Mouse (Mus musculus): Measurements from ENCODE around the gene Slc39a9. TPM values are rescaled to one million over a fixed set of nuclear protein-coding genes. Genes with fewer than 3 reads are reported as not detected.

The Slc39a9 gene
- polyA plus RNA-seq, 1 experiment = 45.1 TPM

DNA sequence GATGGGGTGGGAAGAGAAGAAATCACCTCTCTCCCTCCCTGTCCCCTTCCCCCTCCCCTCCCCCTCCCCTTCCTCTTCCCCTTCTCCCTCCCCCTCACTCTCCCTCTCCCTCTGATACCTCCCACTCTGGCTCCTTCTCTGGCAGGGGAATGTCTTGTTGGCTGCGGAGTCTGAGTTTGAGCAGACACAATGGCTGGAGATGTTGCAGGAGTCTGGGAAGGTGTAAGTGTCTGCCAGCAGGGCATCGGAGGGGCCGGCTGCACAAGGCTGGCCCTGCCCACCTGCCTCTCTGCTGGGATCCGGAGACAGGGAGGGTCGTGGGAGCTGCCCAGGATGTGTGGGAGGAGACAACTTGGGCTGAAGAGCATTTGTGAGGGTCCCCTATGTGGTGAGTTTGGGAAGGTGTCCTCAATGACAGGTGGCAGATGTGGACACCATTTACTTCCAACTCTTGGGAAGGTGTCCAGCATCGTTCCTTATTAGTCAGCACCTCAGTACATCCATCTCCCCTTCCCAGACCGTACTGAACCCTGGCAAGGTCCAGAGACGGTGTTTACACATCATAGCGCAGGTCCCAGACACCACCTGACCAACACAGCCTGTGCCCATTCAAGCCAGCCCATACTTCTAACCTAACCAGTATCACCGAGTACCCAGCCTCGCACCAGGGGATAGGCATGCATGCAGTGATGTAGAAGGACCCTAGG is 62.7 kb downstream of the Slc39a9 start:
- WGBS = 60% methylated on average over 11 of the region's 11 CpGs
- DNase-seq (ENCODE audit: low read depth, low spot score) = no peak

DNA sequence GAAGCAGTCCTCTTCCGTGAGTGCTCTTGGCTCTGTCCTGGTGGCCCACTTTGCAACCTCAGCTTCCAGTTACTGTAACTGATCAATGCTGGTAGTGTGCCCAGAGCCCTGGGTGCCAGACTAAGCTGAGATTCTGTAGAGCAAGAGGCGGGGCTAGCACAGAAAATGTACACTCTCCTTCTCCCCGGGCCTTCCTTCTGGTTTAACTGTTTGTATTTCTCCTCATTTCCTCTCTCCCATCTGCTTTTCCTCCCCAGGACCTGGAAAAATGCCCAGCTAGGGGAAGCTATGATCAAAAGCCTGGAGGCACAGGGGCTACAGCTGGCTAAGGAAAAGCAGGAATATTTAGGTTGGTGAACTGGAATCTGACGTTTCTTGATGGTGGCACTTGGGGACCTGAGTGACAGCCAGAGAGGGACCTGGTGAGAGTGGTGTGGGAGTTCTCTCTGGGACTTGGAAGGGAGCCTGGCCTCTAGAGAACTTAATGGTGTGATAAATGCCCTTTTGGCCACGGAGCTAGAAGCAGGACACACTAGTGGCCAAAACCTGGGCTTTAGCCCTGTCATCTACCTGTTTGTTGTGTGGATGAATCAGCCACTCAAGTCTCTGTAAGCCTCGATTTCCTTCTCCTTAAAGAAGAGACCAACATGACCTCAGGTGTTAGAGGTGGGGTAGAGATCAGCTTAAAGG is 63.4 kb downstream of the Slc39a9 start:
- 30% methylated on average over 6 of the region's 6 CpGs for WGBS
- no peak for DNase-seq (ENCODE audit: low read depth, low spot score)

DNA sequence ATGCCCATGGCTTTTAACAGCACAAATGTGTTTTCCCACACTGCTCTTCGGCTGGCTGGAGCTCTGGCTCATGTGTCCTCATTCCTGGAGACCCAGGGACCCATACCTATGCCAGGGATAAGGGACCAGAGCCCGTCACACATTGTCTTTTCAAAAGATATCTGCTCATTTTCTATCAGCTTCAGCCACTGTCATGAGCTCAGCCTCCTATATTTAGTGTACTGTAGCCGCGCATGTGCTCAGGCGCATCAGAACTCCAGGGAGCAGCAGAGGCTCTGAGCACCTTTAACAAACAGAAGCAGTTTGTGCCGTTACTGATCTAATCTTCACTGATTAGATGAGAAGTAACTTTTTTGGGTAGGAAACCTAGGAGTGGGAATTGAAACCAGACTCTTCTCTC is 72.2 kb downstream of the Slc39a9 start:
- 86% methylated on average over 6 of the region's 6 CpGs for WGBS
- DNase-seq (ENCODE audit: low read depth, low spot score) = no peak

DNA sequence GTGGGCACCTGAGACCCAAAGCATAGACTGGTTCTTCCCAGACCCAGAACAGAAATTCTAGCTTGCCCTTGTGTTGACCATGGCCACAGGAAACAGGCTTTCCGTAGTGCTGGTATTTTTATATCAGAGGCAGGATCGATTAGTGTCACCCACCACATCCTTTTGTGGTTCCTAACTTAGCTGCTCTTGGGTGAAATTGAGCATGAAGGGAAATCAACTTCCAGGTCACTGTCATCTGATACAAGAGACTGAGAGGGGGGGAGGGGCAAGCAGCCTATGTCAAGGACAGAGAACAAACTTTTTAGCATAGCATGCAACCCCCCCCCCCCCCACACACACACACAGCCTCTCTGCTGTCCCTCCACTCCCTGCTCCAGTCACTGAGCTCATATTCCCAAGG is 75.5 kb downstream of the Slc39a9 start:
- 84% methylated on average over 2 of the region's 2 CpGs for WGBS
- no peak for DNase-seq (ENCODE audit: low read depth, low spot score)

DNA sequence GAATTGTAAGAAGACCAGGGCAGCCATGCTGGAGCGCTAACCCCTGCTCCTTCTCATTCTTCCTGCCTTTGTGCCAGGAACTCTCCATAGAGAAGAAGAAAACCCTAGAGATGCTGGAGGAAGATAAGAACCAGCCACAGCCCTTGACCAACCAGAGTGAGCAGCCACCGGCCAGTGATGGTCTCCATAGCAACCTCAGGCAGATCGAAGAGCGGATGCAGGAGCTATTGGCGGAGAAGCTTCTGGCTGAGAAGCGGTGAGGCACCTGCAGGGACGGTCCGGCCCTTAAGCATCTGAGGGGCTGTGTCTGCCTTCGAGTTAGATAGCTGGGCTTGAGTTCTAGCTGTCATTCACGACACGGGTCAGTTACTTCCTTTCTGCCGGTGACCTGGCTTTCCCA is 76.8 kb downstream of the Slc39a9 start:
- 83% methylated on average over 12 of the region's 12 CpGs for WGBS
- no peak for DNase-seq (ENCODE audit: low read depth, low spot score)

DNA sequence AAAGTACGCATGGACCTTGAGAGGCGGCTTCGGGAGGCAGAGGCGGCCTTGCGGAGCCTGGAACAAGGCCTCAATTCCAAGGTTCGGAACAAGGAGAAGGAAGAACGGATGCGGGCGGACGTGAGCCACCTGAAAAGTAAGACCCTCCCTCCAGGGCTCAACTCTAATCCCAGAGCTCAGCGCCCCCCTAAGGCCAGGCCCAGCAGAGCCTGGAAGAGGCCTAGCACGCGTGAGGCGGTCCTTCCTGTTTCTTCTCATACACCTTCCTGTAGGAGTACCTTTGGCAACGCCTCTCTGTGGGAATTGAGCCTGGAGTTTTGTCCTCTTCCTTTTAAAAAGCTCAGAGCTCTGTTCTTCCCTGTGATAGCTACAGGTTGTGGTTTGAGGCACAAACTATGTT is 77.8 kb downstream of the Slc39a9 start:
- 91% methylated on average over 15 of the region's 15 CpGs for WGBS
- no peak for DNase-seq (ENCODE audit: low read depth, low spot score)

DNA sequence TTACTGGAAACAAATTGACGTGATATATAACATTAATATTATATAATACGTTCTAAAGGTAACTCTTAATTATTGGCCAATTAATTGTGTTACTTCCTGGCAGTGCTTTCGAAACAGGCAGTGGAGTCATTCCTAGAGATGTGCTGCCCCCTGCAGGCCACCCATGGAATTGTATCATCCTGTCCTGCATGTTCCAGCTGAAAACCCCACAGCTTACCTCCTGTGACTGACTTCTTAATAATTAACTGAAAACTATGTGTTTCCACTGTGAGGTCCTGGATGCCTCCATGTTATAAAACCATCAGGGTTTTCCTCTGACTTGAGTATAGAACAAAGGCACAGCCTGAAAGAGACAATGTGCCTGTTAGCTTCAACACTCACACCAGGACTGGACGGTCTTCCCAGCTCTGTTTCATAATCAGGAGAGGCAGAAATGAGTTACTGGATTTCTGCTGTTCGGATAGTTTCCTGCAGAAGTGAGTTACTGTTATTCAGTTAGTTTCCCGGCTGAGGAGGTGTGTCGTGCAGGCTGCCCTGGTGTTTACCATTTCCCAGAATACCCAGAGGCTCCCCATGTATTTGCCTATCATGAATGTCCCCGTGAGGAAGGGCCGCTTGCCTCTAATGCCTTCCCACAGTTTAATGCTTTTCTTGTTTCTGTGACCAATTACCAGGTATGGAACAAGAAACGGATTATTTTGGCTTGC is 81.3 kb downstream of the Slc39a9 start:
- 10% methylated on average over 10 of the region's 10 CpGs for WGBS
- peak; percentile 47 for DNase-seq (ENCODE audit: low read depth, low spot score)

DNA sequence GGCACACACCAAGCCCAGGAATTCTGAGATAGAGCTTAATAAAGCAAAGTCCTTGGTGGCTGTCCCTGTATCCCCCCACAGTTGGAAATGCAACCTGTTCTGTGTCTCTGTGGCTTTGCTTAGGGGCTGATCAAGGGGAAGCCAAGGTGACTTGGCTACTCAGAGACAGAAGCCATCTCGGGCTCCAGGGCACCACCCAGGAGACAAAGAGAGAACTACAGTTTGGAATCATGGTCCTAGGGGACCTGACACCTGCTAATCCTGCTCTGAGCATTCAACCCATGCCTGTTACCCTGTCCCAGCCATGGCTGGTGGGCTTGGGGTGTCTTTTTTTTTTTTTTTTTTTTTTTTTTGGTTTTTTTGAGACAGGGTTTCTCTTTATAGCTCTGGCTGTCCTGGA is 84.5 kb downstream of the Slc39a9 start:
- no peak for DNase-seq (ENCODE audit: low read depth, low spot score)
- WGBS = 22% methylated on average over 1 of the region's 1 CpGs

DNA sequence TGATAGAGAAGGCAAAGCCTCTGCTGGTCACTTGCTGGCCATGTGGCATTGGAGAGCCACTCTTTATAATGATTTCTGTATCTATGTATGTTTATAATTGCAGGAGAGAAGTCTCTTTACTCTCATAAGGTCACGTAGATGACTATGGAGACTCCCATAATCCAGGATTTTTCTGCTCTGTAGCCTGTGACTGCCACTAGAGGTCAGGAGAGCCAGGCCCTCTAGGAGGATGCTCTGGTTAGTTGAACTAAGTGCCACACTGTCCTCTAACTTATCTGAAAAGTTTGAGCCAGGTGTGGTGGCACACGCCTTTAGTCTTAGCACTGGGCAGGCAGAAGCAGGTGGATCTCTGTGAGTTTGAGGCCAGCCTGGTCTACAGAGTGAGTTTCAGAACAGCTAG is 85.1 kb downstream of the Slc39a9 start:
- 46% methylated on average over 2 of the region's 2 CpGs for WGBS
- DNase-seq (ENCODE audit: low read depth, low spot score) = no peak

DNA sequence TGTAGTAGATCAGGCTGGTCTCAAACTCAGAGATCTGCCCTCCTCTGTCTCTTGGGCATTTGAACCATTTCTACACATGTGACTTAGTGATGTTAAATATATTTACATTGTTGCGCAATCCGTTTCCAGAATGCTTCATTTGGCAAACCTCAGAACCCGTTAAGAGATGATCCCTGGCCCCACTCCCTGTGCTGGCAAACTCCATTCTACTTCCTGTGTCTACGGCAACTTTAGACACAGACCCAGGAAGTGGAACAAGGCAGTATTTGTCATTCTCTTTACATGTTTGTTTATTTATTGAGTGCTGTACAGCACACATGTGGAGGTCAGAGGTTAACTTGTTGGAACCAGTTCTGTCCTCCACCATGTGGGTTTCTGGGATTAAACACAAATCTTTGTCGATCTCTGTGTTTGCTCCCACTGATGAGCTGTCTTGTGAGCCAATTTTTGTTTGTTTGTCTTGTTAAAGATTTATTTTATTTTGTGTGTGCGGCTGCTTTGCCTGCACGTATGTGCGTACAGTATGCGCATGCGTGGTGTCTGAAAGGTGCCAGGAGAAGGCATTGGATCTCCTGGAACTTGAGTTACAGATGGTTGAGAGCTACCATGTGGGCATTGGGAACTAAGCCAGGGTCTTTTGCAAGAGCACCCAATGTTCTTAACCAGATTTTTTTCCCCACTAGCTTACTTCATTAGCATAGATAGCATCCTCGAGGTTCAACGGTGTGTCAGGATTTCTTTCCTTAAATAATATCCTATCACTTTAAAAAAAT is 86.3 kb downstream of the Slc39a9 start:
- WGBS = 55% methylated on average over 12 of the region's 12 CpGs
- DNase-seq (ENCODE audit: low read depth, low spot score) = no peak

DNA sequence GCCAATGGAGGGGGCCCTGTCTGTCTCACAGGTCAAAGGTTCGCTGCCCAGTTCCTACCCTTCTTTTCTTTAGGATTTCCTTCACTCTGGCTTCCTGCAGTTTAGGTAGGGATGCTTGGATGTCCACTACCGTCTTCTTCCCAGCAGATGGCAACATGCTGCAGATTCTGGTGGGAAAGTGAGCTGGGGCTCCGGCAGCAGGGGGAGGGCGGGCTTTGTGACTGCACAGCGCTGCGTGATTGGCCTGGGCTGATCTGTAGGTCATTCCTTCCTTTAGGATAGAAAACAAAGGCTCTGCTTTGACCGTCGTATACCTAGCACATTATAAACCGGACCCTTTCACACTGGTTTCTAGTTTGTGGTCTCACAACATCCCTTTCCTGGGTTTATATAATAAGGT is 86.9 kb downstream of the Slc39a9 start:
- no peak for DNase-seq (ENCODE audit: low read depth, low spot score)
- WGBS = 8% methylated on average over 9 of the region's 9 CpGs

Other genes starting within 250 kb of the Slc39a9 start
- 11.7 and 15.8 TPM in 2 replicates for gene Dcaf5, start 207.3 kb upstream of the Slc39a9 start, polyA plus RNA-seq (2012; rRNA removed)
- 7.3 and 9.7 TPM in 2 replicates for gene Exd2, start 180.8 kb upstream of the Slc39a9 start, polyA plus RNA-seq (2012; rRNA removed)
- gene Galnt16, start 125.6 kb upstream of the Slc39a9 start, polyA plus RNA-seq (2012; rRNA removed) = 0.78 and 0.82 TPM in 2 replicates
- gene Erh, start 458 bp downstream of the Slc39a9 start, polyA plus RNA-seq (2012; rRNA removed) = 41.8 and 42.0 TPM in 2 replicates
- gene Plekhd1, start 48.7 kb downstream of the Slc39a9 start, polyA plus RNA-seq (2012; rRNA removed) = 0.29 and 0.30 TPM in 2 replicates
- 0.02 and 0.05 TPM in 2 replicates for gene Ccdc177, start 116.8 kb downstream of the Slc39a9 start, polyA plus RNA-seq (2012; rRNA removed)
- 24.4 and 43.5 TPM in 2 replicates for gene Susd6, start 146.6 kb downstream of the Slc39a9 start, polyA plus RNA-seq (2012; rRNA removed)